Mouse (Mus musculus): ENCODE measurements around the gene 4930470P17Rik.

DNA sequence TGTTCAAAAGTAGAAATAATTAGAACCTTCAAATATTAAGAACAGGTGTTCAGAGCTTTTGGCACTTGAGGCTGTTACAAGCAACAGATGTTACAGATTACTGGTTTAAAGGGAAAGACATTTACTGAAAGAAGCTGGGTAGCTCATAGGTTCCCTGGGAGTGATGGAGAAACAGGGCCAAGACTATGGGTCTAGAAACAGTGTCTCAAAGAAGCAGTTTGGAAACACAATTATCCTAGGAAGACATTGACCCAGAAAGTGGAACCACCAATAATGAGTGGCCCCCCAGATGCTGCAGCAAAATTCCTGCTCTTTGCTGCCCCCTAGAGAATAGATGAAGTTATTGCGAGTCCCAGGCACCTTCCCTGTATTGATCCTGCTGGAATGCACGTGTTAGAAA, 4.2 kb downstream of the 4930470P17Rik start:
- no peak for TF ChIP-seq CTCF (IDR thresholded peaks at IDR 0.05; ENCODE audit: insufficient read depth, low read length)
- TF ChIP-seq POLR2A (IDR thresholded peaks at IDR 0.05; ENCODE audit: borderline replicate concordance, extremely low read depth, low read depth, low read length) = no peak
